Mouse (Mus musculus) embryo, embryonic 10 days (tissue): Measurements from ENCODE around the gene 1700028J19Rik.
"Not testable (repeated sequence)": the region's sequence is repeated elsewhere in the genome, so short reads cannot be mapped to it uniquely, and the experiment has no call there.

ENCODE experiments used
- DNase-seq: peaks from one replicate; pipeline ENCODE4 v3.0.0-alpha.2; 2015; ENCODE audit warnings: low spot score

The 1700028J19Rik gene

DNA sequence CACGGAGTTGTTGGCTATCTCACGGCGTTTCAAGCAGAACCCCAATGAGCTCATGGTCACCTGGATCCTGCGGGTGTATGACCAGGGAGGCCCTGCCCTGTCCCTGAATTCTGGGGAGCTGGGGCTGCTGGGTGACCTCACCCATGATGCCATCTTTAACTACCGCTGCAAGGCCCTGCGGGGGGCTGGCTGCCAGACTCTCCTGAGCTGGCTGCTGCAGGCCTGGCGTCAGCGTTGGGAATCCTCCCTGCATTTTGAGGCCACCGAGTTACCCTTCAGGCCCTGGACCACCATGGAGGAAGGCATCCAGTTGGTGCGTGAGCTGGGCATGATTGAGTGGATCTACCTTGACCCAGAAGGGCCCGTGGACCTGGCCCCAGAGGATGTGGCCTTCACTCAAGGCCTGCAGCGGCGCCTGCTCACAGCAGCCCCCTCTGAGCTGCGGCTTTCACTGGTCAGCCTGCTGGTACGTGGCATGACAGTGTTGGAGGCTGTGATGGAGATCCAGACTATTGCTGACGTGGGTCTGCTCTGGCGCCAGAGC, 4.3 kb upstream of the 1700028J19Rik start:
- DNase-seq: not testable (repeated sequence)

DNA sequence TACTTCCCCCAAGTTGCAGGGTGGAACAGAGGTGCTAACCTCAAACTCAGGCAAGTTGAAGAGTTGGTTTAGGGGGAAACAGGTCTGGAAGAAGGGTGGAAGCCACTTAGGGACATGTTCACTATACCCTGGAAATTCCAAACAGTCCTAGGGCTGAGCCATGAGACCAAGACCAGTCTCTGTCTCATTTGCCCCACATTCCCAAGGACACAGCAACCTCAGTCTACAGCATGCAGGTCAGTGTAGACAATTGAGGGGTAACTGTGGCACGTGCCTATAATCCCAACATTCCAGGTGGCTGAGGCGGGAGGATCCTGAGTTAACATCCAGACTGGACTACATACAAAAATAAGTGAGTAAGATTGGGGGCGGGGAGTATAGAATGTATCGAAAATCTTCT, 2.8 kb upstream of the 1700028J19Rik start:
- DNase-seq: no peak

DNA sequence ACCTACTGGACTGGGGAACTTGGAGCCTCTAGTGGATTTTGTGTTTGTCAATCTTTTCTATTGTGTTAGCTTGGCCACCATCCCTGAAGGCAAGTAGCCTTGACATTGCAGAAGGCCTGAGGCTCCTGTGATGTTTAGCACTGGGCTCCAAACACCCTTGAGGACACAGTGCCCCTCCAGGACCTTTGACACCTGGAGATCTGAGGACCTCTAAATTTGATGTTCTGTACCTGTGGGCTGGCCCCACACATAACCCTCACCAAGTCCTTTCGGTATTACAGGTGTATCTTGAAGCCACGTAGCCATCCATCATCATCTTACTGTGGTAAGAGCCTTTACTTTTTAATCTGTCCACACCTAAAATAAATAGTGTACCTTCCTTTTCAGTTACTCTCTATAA, 1.5 kb upstream of the 1700028J19Rik start:
- DNase-seq: no peak

DNA sequence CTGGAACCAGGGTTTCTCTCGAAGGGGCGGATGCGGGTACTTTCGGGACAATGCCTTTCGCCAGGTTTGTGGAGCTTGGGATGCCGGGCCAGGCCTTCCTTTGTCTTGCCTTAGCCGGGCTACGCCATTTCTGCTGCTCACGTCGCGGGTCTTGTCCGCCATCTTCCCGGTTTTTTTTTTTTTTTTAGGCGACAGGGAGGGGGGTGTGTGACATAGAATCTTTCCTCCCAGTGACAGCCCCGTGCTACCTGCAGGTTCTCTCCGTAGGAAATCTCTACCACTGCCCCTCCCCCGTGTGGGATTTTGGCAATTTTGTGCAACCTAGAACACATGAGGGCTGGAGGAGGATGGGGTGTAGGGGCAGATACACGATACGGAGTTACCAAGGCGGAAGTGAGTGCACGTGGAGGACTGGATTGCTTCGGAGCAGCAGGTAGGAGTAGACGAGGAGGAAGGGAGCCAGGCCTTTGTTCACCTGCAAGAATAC, 532 bp upstream of the 1700028J19Rik start:
- DNase-seq: peak; percentile 43

DNA sequence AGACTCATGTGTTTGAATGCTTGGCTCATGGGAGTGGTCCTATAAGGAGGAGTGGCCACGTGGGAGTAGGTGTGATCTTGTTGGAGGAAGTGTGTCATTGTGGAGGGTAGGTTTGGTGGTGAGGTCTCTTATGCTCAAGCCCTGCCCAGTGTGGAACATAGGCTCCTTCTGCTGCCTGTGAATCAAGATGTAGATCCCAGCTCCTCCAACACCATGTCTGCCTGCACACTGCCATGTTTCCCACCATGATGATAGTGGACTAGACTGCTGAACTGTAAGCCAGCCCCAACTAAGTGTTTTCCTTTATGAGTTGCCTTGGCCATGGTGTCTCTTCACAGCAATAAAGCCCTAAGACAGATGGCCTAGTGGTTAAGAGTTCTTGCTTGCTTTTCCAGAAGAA, 2.4 kb downstream of the 1700028J19Rik start:
- DNase-seq: no peak

DNA sequence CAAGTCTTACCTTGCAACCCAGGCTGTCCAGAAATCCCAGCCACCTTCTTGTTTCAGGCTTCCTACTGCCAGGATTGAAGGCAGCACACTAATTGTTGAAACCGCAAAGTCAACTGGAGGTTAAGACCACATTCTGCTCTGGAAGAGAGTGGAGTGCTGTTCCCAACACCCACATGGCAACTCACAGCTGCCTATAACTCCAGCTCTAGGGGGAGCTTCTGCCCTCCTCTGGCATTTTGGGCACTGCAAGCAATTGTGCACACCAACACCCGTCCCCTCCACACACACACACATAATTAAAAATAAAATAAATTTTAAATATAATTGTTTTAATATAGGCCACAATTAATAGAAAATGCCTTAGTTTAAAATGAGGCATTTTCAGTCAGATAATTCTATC, 5.3 kb downstream of the 1700028J19Rik start:
- peak; percentile 3 for DNase-seq

DNA sequence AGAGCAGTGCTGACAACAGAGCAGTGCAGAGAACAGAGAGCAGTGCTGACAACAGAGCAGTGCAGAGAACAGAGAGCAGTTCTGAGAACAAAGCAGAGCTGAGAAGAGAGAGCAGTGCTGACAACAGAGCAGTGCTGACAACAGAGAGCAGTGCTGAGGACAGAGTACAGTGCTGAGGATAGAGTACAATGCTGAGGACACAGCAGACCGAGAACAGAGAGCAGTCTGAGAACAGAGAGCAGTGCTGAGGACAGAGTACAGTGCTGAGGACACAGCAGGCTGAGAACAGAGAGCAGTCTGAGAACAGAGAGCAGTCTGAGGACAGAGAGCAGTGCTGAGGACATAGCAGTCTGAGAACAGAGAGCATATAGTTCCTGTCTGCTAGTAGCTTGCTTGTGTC, 5.8 kb downstream of the 1700028J19Rik start:
- DNase-seq: no peak

DNA sequence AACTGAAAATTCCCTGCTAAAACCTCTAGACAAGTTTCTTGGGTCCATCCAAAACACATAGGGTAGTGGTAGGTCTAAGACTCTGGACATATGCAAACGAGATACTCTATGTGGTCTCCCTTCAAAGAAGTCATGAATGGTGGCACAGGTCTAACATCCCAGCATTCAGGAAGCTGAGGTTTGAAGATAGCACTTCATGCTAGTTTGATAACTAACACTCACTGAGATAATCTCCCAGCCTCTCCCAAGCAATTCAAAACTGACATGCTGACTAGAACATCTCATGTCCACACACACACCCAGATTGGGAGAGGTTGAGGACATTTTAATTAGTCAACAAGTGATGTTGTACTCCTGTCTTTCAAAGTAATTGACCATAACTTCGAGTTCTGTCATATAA, 6.6 kb downstream of the 1700028J19Rik start:
- DNase-seq: no peak

DNA sequence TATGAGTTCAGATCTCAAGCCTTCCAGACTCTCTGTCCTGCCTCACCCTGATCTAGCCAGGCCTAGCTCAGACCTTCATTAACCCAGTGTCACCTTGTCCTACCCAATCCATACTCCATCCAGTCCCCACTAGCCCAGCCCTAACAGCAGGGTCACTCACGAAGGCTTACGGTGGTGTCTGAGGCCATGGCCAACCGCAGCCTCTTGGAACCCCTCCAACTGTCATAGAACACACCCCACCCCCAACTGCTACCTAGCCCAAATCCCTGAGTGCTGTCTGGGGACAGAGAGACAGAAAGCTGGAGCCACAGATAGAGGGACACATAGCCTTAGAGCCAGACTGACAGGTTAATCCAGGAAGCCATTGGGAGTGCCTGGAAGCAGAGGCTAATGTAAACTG, 10.6 kb downstream of the 1700028J19Rik start, which contains the start of gene Gm36864:
Gm36864 (plus strand) TSS at position 269 of the 400 bp plus-strand sequence.
- DNase-seq: no peak

DNA sequence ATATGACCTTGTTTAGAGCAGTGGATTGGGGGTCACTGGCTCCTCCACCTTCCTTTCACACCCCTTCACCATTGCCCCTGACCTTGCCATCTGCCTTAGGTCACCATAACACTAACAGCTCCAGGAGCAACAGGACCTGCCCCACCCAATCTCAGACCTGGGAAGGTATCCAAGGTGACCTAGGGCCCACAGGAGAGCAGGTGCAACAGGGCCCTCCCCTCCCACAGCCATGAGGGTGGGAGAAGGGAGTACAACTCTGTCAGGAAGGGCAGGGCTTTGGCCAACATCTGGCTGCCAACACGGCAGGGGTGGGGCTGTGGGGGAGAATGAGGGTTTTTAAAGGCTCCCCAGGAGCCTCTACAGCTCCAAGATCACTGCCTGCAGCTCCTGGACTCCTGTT, 21.4 kb downstream of the 1700028J19Rik start, which contains the start of gene Klk1:
Klk1 (plus strand) TSS at position 285 of the 400 bp plus-strand sequence.
- DNase-seq: no peak

DNA sequence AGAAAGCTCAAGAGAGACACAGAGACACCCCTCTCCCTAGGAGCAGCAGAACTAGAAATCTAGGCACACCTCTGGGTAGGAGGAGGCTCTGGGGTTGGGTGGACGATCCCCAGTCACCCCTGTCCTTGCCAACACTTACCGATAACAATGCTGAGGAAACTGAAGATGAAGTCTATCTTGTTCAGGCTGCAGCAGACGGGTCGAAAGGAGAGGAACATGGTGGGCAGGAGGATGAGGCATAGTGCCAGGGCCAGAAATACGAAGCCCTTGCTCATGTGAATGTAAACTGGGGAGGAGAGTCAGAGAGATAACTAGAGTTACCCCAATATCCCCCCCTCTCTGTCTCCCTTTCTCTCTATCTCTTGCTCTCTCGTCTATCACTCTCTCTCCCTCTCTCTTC, 24.2 kb downstream of the 1700028J19Rik start:
- not testable (repeated sequence) for DNase-seq

DNA sequence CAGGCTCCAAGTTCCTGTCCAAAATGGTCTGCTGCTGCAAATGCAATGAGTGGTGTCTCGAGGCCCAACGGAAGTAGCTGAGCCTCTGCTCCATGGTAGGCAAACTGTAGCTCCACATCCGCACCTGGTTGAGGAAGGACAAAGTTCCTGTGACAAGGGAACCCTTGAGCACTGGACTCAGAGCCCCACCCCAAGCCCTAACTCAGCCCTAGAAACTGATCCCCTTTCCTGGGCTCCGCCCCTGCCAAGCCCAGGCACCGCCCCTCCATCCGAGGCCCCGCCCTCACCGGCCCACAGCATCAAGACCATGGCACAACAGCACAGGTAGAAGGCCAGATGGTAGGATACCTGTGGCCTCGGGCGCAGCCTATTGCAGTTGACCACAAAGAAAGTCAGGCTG, 24.9 kb downstream of the 1700028J19Rik start:
- not testable (repeated sequence) for DNase-seq

DNA sequence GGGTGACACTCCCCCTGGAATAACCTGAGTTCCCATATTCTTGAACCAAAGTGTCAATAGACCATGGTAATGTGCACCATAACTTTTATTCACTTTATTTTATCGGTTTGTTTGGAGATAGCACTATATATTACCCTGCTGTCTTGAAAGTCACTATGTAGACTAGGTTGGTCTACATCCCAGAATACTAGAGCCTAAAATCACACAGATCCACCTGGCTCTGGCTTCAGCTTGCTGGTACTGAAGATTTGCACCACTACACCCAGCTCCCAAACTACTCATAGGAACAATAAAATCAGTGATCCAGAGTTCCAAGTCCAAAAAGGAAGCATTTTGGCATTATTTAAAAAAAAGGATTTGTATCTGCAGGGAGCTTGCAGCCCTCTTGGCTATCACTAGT, 30.9 kb downstream of the 1700028J19Rik start, which contains the start of gene Klk1b5:
Klk1b5 (plus strand) TSS at position 301 of the 400 bp plus-strand sequence.
- DNase-seq: no peak

DNA sequence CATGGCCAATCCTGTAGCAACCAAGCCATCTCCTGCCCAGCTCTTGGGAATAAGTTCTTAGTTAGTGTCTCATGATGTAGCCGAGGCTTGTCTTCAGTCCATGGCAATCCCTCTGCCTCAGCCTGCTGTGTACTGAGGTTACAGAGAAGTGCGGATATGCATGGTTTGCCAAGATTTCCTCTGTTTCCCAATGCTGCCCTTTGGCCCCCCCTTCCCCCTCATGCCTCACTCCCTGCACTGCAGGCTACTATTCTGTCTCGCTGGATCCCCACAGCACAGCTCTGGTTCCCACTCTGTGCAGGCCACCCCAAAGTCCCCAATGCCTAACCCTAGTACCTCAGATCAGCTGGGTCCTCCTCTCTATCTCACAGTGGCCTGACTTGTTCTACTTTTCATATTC, 38.2 kb downstream of the 1700028J19Rik start:
- DNase-seq: no peak

DNA sequence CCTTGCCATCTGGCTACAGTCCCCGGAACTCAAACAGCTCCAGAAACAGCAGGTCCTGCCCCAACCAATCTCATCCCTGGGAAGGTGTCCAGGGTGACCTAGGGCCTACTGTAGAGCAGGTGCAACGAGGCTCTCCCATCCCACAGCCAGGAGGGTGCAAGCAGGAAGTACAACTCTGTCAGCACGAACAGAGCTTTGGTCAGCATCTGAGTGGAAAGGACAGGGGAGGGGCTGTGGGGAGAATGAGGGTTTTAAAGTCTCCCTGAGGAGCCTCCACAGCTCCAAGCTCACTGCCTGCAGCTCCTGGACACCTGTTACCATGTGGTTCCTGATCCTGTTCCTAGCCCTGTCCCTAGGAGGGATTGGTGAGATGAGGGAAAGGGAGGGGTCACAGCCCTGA, 39.4 kb downstream of the 1700028J19Rik start, which contains the start of gene Klk1b4:
Klk1b4 (plus strand) TSS at position 301 of the 400 bp plus-strand sequence.
- DNase-seq: not testable (repeated sequence)

DNA sequence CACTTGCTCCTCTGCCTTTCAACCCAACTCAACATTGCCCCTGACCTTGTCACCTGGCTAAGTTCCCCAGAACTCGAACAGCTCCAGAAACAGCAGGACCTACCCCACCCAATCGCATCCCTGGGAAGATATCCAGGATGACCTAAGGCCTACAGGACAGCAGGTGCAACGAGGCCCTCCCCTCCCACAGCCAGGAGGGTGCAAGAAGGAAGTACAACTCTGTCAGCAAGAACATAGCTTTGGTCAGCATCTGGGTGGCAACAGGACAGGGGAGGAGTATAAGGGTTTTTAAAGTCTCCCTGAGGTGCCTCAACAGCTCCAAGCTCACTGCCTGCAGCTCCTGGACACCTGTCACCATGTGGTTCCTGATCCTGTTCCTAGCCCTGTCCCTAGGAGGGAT, 48.6 kb downstream of the 1700028J19Rik start, which contains the start of gene Klk1b3:
Klk1b3 (plus strand) TSS at position 301 of the 400 bp plus-strand sequence.
- no peak for DNase-seq

DNA sequence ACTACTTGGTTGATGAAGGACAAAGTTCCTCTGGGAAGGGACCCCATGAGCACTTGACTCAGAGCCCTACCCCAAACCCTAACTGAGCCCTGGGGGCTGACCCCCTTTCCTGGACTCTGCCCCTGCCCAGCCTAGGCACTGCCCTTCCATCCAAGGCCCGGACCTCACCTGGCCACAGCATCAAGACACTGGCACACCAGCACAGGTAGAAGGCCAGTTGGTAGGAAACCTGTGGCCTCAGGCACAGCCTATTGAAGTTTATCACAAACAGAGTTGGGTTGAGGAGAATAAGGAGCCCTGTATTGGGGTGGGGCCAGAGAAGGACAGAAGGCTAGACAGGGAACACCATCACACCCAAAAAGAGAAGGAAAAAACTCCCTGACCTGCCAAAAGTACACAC, 53.0 kb downstream of the 1700028J19Rik start:
- not testable (repeated sequence) for DNase-seq

DNA sequence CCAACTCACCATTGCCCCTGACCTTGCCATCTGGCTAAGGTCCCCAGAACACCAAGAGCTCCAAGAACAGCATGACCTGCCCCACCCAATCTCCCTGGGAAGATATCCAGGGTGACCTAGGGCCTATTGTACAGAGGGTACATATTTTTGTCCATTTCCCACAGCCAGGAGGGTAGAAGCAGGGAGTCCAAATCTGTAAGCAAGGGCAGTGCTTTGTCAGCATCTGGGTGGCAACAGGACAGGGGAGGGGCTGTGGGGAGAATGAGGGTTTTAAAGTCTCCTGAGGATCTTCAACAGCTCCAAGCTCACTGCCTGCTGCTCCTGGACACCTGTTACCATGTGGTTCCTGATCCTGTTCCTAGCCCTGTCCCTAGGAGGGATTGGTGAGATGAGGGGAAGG, 58.6 kb downstream of the 1700028J19Rik start, which contains the start of gene Klk1b24:
Klk1b24 (plus strand) TSS at position 301 of the 400 bp plus-strand sequence.
- DNase-seq: not testable (repeated sequence)

DNA sequence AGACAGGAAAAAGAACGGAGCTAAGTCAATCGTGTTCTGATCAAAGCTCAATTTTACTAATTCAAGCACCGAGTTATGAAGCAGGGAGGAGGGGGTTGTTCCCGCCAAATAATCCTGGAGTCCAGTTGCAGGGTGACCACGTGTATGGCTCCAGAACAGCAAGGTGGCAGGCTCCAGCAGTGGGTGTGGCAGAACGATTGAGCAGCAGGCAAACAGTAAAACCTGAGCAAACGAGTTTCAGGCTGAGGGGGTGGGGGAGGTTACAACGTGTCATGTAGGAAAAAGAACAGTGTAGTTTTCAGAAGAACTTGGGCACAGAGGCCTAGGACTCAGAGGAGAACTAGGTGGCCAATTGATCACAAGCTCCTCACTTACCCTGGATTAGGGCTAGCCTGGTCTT, 60.0 kb downstream of the 1700028J19Rik start:
- DNase-seq: not testable (repeated sequence)
